Mouse (Mus musculus) small intestine, adult 2 months (tissue): ENCODE measurements at regions not wholly inside any gene's neighbourhood (a gene's known extent, or its start where the extent isn't known, plus 50 kb on each side); places are given as distances from the start of the nearest gene placed in this dataset.

Source experiments
- CTCF ChIP-seq: fragments of 200-500 bp; IDR thresholded peaks from 2 replicates; pipeline ENCODE4 v1.5.1; 2012; ENCODE audit warnings: low read depth, mild to moderate bottlenecking, control low read depth, inconsistent platforms, low read length, moderate library complexity, mixed read lengths; ENCODE audit not compliant: insufficient replicate concordance, insufficient read length; ENCODE audit errors: extremely low read depth
- POLR2A ChIP-seq: fragments of 200-500 bp; IDR thresholded peaks from 2 replicates; pipeline ENCODE4 v1.6.1; 2012; ENCODE audit warnings: low read depth, mild to moderate bottlenecking, control low read depth, inconsistent platforms, low read length, moderate library complexity

DNA sequence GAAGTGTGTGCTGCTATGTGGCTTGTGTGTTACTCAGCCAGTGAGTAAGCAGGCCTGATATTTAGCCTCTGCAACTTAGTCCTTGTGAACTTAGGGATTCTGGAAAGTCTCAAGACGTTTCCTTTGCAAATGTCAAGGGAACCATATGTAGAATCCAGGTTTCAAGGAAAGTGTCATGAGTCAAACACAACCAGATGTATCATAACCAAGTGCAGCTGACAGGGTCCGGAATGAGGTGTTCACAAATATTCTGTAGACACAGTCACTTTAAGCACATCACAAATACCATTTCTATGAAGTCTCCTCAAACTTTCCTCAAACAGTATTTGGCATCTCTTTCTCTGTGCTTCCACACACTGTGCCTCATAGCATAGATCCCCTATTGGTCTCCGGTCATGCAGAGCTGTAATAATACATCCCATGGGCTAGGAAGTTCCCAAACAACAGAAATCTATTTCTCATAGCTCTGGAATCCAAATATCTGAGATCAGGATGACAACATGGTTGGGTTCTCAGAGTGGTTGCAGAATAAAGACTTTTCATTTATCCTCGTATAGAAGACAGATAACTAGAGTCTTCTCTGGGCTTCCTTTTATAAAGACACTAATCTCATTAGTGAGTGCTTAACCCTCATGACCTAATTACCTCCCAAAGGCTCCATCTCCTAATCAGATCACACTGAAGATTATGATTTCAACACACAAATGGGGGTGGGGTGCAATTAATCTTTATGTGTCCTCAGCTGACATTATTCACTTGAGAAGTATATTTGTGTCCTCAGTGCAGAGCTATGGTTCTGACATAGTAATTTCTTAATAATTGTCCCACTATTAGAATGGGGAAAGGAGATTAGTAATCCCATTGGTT lies 143.9 kb downstream of the Spry2 start:
- TF ChIP-seq CTCF (no peak), POLR2A (no peak)
